Mouse (Mus musculus): Measurements from ENCODE around the gene Dync2li1.

- TF ChIP-seq POLR2A (IDR thresholded peaks at IDR 0.05; ENCODE audit: insufficient read depth, low read depth, low read length) (no peak), CTCF (IDR thresholded peaks at IDR 0.05; ENCODE audit: insufficient read depth, low read depth, low read length) (no peak)
Observed at GRCm38 (mm10) chr17:84653544-84653943, 27.2 kb downstream of the Dync2li1 start.

Data from olfactory bulb, adult 2 months (tissue).